ENCODE assay signal across 21 mouse cellular contexts in the genomic region with DNA sequence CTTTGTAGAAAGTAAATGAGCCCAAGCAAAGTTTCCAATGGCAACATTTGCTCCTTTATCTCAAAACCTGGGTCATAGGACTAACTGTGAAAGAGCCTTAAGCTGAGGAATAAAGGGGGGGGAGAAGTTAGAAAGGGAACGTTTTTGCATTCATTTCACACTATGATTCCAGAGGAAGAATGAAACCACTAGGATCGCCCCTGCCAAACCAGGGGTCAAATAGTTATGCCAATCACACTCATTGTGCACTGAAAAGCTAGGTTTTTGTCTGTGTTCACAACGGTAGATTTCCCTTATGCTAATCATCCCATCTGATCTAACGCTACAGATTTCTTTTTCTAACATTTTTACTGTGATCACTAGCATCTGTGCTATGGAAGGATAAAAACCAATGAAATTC.
DNase-seq lines count a peak whose midpoint lies in the region; ATAC-seq and TF ChIP-seq lines count a peak whose summit lies in the region.
"Had no signal": no experiment of that assay in that cellular context is flagged by ENCODE, and none has a peak within 500 bp of the region (broad histone marks: within the 10 kb centered on the region; RNA-seq: fewer than 3 reads in every experiment).

No protein-coding gene starts in this region.

- no peak overlapping the region for H3K4me2 ChIP-seq in hindbrain, embryonic 13.5 days
- H3K4me2 ChIP-seq in neural tube, embryonic 12.5 days (replicated peaks) = no peak overlapping the region
- H3K4me2 ChIP-seq in neural tube, embryonic 15.5 days = no peak overlapping the region
- H3K4me2 ChIP-seq in forebrain, embryonic 16.5 days (ENCODE audit: low read length) = no peak overlapping the region
- H3K4me2 ChIP-seq: heart, embryonic 12.5 days; limb, embryonic 13.5 days; liver, embryonic 13.5 days; lung, embryonic 15.5 days had no signal

- DNase-seq in hindbrain, embryonic 10.5 days (ENCODE audit: low spot score) = peak; percentile 32
- no peak for DNase-seq in layer of hippocampus, adult 2 months (ENCODE audit: low spot score in 2 of 2)
- no peak for DNase-seq in left cerebral cortex, adult 8-10 months (ENCODE audit: low spot score in 2 of 2)
- DNase-seq: adrenal gland, postnatal 10 days; cerebellum, postnatal 10 days; gastrocnemius, postnatal 10 days; heart, adult 11 months; kidney, postnatal 4 days; liver, embryonic 13.5 days; lung, postnatal 4 days; thymus, postnatal 14 days had no signal

- no peaks in the 10 kb centered on the region for H3K36me3 ChIP-seq in hindbrain, embryonic 10.5 days
- no peaks in the 10 kb centered on the region for H3K36me3 ChIP-seq in hindbrain, embryonic 13.5 days
- no peaks in the 10 kb centered on the region for H3K36me3 ChIP-seq in neural tube, embryonic 12.5 days
- H3K36me3 ChIP-seq in neural tube, embryonic 15.5 days = no peaks in the 10 kb centered on the region
- H3K36me3 ChIP-seq in forebrain, embryonic 16.5 days (ENCODE audit: control insufficient read depth, insufficient read depth) = no peaks in the 10 kb centered on the region
- H3K36me3 ChIP-seq: heart, embryonic 12.5 days; limb, embryonic 13.5 days; liver, embryonic 13.5 days; lung, embryonic 15.5 days had no signal

- no peaks in the 10 kb centered on the region; the same call in 1 of the 2 replicates for H3K4me1 ChIP-seq in hindbrain, embryonic 10.5 days (replicated peaks)
- no peaks in the 10 kb centered on the region for H3K4me1 ChIP-seq in hindbrain, embryonic 13.5 days (replicated peaks)
- H3K4me1 ChIP-seq in neural tube, embryonic 12.5 days = no peaks in the 10 kb centered on the region
- H3K4me1 ChIP-seq in neural tube, embryonic 15.5 days = no peaks in the 10 kb centered on the region
- no peaks in the 10 kb centered on the region for H3K4me1 ChIP-seq in forebrain, embryonic 16.5 days (replicated peaks; ENCODE audit: control insufficient read depth, insufficient read depth, low read length)
- H3K4me1 ChIP-seq: heart, embryonic 12.5 days; limb, embryonic 13.5 days; liver, embryonic 13.5 days; lung, embryonic 15.5 days had no signal

- H3K27ac ChIP-seq in hindbrain, embryonic 10.5 days = peak overlapping the region; percentile 73
- no peak overlapping the region for H3K27ac ChIP-seq in hindbrain, embryonic 13.5 days
- no peak overlapping the region for H3K27ac ChIP-seq in neural tube, embryonic 12.5 days
- H3K27ac ChIP-seq in neural tube, embryonic 15.5 days (replicated peaks) = no peak overlapping the region
- no peak overlapping the region for H3K27ac ChIP-seq in forebrain, embryonic 16.5 days (ENCODE audit: low read length)
- H3K27ac ChIP-seq in layer of hippocampus, adult 2 months = no peak overlapping the region
- H3K27ac ChIP-seq: limb, embryonic 13.5 days; liver, embryonic 13.5 days; lung, embryonic 15.5 days had no signal

- 21% methylated on average over 4 of the region's 4 CpGs for WGBS in hindbrain, embryonic 10.5 days
- 13% methylated on average over 4 of the region's 4 CpGs for WGBS in hindbrain, embryonic 13.5 days
- 21% methylated on average over 4 of the region's 4 CpGs for WGBS in neural tube, embryonic 12.5 days
- 18% methylated on average over 4 of the region's 4 CpGs for WGBS in neural tube, embryonic 15.5 days
- WGBS in forebrain, embryonic 16.5 days = 5% methylated on average over 4 of the region's 4 CpGs

- H3K9ac ChIP-seq in hindbrain, embryonic 13.5 days = no peak overlapping the region
- no peak overlapping the region for H3K9ac ChIP-seq in neural tube, embryonic 12.5 days
- no peak overlapping the region for H3K9ac ChIP-seq in neural tube, embryonic 15.5 days (replicated peaks)
- H3K9ac ChIP-seq in forebrain, embryonic 16.5 days (replicated peaks; ENCODE audit: low read depth, low read length) = no peak overlapping the region
- H3K9ac ChIP-seq: heart, embryonic 12.5 days; limb, embryonic 13.5 days; liver, embryonic 13.5 days; lung, embryonic 15.5 days had no signal

- no peak for TF ChIP-seq CTCF in layer of hippocampus, adult 2 months (conservative IDR thresholded peaks at IDR 0.05)

- ATAC-seq in hindbrain, embryonic 13.5 days (ENCODE audit: low FRiP score) = no peak
- peak; percentile 58; the same call in 1 of the 2 replicates for ATAC-seq in neural tube, embryonic 12.5 days (ENCODE audit: low FRiP score, low read depth)
- ATAC-seq in neural tube, embryonic 15.5 days (ENCODE audit: low FRiP score) = no peak
- peak; percentile 63 for ATAC-seq in forebrain, embryonic 16.5 days
- ATAC-seq: CD4-positive, CD25-positive, alpha-beta regulatory T cell, adult 4 months; inflammation-experienced regulatory T-cells, adult 6 months; Patski had no signal

- no peaks in the 10 kb centered on the region for H3K27me3 ChIP-seq in hindbrain, embryonic 10.5 days (ENCODE audit: insufficient read depth, poor library complexity, severe bottlenecking)
- no peaks in the 10 kb centered on the region for H3K27me3 ChIP-seq in hindbrain, embryonic 13.5 days
- no peaks in the 10 kb centered on the region for H3K27me3 ChIP-seq in neural tube, embryonic 12.5 days (replicated peaks)
- H3K27me3 ChIP-seq in neural tube, embryonic 15.5 days (replicated peaks) = no peaks in the 10 kb centered on the region
- no peaks in the 10 kb centered on the region for H3K27me3 ChIP-seq in forebrain, embryonic 16.5 days (replicated peaks; ENCODE audit: control insufficient read depth, insufficient read depth, low read length)
- H3K27me3 ChIP-seq: heart, embryonic 12.5 days; limb, embryonic 13.5 days; liver, embryonic 13.5 days; lung, embryonic 15.5 days; Patski had no signal

- no peak overlapping the region for H3K4me3 ChIP-seq in hindbrain, embryonic 10.5 days
- H3K4me3 ChIP-seq in hindbrain, embryonic 13.5 days = no peak overlapping the region
- no peak overlapping the region for H3K4me3 ChIP-seq in neural tube, embryonic 12.5 days
- no peak overlapping the region for H3K4me3 ChIP-seq in neural tube, embryonic 15.5 days (replicated peaks)
- H3K4me3 ChIP-seq in forebrain, embryonic 16.5 days (replicated peaks; ENCODE audit: low read length) = no peak overlapping the region
- H3K4me3 ChIP-seq in layer of hippocampus, adult 2 months = no peak overlapping the region
- H3K4me3 ChIP-seq: heart, embryonic 12.5 days; limb, embryonic 13.5 days; liver, embryonic 13.5 days; lung, embryonic 15.5 days had no signal

- H3K9me3 ChIP-seq in hindbrain, embryonic 10.5 days = no peaks in the 10 kb centered on the region
- H3K9me3 ChIP-seq in hindbrain, embryonic 13.5 days = no peaks in the 10 kb centered on the region
- H3K9me3 ChIP-seq in neural tube, embryonic 12.5 days = no peaks in the 10 kb centered on the region
- H3K9me3 ChIP-seq in neural tube, embryonic 15.5 days (replicated peaks) = no peaks in the 10 kb centered on the region
- H3K9me3 ChIP-seq in forebrain, embryonic 16.5 days (ENCODE audit: control insufficient read depth, low read length) = no peaks in the 10 kb centered on the region
- H3K9me3 ChIP-seq: heart, embryonic 12.5 days; limb, embryonic 13.5 days; liver, embryonic 13.5 days; lung, embryonic 15.5 days had no signal

Comparison
In these comparisons a context has a peak if more than half of its experiments do, and no peak if none do; other contexts are left out.
1. ATAC-seq: peak in neural tube, embryonic 12.5 days (single experiment) and forebrain, embryonic 16.5 days (single experiment); none in hindbrain, embryonic 13.5 days (single experiment) and neural tube, embryonic 15.5 days (single experiment).